Mouse (Mus musculus) cerebellum, adult 8-10 months (tissue): ENCODE data around the gene Ago4.

Experiments used
- DNase-seq: peaks from one replicate; pipeline ENCODE4 v3.0.0; 2022

Ago4 gene

DNA sequence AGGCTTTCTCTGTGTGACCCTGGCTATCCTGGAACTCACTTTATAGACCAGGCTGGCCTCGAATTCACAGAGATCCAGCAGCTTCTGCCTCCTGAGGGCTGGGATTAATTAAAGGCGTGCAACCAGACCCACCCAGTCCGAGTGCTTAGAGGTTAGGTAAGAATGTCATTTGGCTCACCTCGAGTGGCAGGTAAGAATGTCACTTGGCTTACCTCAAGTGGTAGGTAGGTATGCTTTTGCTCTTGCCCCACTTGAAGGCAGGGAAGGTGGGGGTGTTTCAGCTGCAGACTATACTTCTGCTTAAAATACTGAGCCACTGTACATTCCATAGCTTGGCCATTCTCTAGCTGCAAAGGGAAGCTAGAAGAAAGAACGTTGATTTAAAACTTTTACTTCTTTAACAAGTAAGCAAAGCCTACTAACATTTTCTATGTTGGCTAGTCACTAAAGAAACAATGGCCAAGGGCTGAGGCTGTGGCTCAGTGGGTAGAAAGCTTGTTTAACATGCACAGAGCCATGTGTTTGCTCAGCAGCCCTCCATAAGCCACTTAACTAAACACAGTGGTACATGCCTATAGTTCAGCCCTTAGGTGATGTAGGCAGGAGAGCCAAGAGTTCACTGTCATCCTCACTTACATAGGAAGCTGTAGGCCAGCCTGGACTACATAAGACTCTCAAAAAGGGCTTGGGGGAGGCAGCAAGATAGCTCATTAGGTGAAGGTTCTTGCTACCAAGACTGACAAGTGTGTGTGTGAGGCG is 20.8 kb downstream of the Ago4 start:
- no peak for DNase-seq

DNA sequence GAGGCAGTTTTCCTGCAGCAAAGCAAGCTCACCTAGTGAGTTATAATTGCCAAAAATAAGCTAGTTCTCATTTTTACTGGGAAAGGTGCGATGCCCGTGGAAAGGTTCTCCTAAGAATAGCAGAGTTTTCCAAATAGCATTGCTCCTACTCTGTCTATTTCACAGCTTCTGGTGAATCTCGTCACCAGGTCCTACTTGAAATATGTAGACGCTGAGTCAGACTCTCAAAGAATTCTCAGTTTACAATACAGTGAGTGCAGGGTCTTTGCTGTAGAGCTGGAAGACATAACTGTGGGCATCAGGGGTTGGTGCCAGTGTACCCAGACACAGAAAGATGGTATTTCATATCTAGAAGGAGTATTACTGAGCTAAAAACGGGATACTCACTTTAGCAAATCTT is 22.3 kb downstream of the Ago4 start:
- DNase-seq, result no peak

DNA sequence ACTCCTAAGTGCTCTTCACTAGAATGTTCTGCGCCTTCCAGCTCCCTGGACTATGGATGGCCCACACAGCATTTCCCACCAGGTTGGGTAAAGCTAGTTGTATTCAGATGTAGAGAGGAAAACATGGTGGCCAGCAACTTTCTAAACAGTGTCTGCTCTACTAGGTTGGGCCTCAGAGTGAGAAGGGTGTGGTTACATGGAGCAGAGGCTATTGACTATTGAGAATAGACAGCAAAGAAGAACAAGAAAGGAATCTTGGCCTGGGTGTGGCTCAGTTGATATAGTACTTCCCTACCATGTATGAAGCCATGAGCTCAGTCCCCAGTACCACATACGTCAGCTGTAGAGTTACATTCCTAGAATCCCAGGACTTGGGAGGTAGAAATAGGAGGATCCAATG is 24.2 kb downstream of the Ago4 start:
- no peak for DNase-seq

DNA sequence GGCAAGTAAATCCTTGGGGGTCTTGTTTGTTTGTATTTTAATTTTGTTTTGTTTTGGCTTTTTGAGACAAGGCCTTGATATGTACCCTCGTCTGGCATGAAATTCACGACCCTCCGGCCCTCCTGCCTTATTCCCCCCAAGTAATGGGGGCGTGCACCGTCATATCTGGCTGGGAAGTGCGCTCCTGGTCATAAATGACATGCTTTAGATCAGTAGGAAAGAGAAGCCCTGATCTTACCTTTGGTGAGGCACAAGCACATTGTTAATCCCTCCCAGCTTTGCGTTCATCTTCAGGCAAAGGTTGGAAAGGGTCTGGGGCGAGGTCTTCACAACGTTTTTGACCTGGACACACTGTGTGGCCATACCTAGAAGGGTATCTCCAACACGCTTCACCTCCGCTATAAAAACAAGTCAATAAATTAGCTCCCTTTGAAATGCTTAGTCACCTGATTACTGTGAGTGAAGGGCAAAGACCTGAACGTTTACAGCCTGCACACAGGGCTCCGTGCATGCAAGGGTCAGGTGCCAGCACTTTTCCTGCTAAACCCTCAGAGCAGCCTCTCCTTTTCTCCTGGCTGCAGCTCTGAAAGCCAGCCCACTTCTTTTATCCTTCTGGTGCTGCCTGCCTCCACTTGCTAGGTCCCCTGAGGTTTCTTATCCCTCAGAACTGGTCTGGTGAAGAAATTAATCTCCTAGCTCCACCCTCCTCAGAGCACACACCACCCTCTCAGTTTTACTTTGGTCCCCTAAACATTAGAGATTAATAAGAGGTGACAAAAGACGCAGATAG is 25.0 kb downstream of the Ago4 start:
- DNase-seq, result no peak

DNA sequence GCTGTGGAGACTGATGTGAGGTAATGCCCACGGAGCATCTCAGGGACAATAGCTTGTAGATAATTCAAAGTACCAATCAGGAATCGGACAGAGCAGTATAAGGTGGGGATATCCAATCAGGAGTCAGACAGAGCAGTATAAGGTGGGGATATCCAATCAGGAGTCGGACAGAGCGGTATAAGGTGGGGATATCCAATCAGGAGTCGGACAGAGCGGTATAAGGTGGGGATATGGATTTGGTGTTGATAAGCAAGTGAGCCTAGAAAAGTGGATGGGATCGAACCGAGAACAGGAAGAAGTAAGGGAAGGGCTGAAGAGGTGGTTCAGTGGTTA is 30.3 kb downstream of the Ago4 start:
- DNase-seq, result no peak

DNA sequence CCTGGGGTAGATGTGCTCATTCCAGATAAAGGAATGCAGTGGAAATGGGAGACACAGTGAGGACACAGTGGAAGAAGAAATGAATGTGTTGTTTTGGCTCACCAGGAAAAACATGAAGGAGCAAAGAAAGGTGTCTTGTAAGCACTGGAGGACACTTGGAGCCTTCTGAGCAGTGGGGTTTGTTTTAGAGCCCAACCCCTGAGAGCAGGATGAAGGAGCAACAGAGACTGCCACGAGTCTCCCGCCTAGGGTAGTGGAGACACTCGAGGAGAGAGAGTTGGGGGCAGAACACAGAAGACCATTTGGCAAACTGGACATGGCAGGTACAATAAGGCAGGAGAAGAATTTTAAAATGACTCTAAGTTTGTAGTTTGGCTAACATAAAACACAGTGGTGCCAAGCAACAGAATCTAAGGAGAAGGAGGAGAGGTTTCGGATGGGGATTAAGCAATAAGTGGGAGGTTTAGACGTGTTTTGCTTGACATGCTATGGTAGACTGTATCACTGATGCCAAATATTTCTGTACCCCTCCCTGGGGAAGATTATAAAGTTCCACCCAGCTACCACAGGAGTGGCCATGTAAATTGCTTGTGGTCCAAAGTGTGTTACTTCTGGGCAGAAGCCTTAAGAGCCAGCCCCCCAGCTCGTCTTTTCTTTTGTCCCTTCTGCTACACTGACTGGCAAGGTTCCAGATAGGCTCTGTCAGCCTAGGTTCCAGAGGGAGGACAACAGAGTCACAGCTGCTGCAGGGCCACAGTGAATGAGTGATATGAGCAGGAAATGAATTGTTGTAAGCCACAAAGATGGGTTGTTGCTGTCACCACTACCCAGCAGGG is 30.9 kb downstream of the Ago4 start:
- DNase-seq, result no peak

DNA sequence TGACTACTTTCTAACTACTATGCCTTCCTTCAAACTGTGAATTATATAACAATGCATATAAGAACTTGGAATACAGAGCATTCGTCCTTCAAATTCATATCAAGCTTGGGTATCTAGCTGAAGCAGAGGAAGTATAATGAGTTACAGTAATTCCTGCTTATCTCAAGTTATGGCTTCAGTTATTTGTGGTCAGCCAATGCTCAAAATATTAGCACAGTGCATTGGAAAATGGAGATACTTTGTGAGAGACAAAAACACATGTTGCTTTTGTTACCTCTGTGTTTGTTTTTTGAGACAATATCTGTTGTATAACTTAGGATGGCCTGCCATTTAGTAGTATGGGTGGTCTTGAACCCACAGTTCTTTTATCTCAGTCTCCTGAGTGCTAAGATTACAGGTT is 34.7 kb downstream of the Ago4 start:
- no peak for DNase-seq

DNA sequence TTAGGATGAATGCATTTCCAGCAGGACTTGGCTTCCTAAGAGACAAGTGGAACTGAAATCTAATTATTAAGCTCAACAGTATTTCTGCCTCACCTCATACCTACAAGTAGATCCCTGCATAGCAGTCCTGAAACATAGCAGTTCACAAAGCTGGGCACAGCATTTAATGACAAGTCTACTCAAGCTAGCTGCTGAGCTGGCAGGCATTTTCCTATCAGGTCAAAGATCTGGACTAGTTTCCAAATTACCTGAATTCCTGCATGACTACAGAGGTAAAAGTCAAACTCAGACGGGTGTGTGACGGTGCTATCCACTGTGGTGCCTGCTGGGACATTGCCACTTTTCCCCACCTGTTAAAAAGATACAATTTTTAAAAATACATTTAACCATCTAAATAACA is 36.3 kb downstream of the Ago4 start:
- no peak for DNase-seq

DNA sequence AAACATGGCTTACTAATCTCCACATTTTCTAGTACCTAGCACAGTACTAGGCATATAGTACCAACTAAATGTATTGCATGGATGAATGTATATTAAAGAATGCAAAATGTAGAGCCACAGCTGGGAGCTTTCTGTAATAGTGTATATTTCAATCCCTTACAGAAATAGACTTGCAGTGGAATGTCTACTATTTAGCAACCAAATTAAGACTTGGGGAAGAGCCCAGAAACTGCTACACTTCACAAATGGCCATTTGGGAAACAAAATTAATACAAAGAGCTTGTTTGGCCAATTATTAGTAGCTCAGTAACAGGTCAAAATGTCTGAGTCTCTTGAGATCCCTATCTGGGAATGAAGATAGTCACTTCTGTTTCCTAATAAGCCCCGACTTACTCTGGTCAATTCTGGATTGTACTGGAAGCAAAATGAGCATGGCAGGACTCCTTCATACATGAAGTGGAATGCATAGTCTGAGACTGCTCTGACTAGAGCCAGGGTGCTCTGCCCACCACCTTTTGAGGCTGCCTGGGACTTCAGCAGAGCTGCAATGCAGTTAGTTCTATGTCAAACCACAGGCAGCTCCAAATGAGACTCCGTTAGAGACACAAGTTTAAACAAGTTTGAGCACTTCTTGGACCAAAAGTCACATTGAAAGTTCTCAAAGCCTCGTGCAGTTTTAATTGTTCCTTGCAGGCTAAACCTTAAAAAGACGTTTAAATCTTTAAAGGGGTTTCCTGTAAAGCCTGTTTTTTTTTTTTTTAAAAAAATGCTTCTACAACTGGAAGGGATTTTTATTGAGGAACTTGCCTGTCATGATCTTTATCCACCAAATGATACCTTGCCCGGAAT is 37.1 kb downstream of the Ago4 start:
- DNase-seq, result no peak

DNA sequence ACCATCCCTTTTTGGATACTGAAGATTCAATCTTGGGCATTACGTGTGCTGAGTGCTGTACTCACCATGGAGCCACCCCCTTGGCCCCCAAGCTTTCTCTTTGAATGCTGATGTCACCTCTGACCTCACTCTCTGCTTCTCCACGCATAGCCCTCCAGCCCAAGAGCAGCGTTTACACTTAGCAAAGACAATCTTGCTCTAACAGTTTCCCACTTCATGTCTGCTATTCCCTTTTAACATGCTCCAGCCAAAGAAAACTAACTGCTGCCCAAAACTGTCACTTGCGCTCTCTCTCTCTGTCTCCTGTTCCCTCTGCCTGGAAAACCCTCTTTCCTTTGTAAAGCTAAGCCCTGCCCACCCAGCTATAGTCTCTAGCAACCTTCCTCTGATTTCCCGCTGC is 37.8 kb downstream of the Ago4 start:
- no peak for DNase-seq

DNA sequence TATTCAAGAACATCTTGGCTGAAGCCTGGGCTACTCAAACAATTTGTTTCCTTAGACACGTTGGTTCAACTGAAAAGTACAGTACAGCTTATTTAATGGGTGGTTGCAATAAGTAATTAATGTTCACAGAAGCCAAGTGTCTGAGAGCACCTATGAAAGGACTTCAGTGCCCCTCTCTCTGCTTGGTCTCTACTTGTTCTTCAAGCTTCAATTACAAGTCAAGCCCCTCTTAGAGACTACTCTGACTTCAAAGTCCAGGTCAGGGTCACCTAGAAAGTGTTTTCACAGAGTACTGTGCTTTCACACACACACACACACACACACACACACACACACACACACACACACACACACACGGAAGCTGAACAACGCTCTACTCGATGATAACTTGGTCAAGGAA is 39.9 kb downstream of the Ago4 start:
- DNase-seq, result no peak

DNA sequence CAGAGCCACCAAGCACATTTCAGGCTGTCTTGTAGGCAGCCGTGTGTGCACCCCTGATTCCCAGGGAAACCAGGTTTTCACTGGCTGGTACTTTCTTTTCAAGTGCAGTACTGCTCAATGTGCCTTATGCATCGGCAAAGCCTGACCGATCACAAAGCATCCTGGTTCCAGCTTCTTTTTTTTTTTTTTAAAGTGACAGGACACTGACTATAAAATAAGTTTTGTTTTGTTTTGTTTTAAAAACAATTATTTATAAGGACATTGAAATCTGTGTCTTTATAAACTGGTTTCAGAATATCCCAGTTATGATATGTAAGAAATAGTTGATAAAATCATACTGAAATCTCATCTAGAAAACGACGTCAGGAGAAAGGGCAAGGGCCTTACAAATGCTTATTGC is 41.3 kb downstream of the Ago4 start:
- DNase-seq, result no peak

DNA sequence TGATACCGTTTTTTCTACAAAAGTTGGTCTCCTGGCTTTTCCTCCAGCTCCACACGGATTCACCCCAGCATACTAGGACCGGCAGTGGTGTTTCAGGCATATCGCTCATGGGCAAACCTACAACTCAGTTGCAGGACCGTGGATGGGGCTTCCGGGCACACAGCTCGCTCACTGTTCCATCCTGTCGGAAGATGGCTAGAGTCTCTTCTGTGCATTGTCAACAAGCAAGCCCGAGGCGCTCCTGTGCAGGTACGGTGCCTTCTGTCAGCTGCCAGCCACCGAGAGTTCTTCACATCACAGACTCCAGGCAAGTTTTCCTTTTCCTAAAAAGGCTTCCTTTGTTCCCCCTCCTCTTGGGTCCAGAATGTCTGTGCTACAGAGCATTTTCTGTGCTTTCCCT is 42.5 kb downstream of the Ago4 start:
- no peak for DNase-seq

DNA sequence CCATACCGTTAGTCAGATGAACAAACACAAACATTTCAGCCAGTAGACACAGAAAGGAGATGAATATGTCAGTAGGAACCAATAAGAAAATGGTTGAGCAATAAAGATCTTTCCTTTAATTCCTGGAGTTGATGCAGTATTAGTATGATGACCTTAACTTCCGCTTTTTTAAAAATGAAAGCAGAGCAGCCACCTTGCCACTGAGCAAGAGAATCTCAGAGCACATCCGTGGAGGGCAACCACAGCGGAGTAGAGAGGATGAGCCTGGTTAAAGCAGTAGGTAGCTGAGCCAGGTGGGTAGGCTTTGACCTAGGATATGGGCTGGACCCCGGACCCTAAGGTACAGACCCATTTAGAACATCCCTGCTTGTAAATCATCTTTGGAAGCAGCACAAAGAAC is 43.5 kb downstream of the Ago4 start:
- DNase-seq, result no peak

DNA sequence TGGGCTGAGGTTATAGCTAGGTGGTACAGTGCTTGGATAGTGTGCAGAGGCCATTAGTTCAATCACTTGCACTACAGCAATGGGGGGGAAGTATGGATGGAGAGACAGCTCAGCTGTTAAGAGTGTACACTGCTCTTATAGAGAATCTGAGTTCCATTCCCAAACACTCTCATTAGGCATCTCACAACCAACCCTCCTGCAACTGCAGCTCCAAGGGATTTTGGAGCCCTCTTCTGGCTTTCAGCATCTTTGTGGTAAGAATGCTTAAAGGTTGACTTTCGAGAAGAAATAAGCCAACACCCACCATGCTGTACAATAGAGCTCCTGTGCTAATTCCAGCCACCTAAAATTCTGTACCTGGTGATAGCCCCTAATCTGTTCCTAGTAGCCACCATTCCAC is 47.1 kb downstream of the Ago4 start:
- no peak for DNase-seq

DNA sequence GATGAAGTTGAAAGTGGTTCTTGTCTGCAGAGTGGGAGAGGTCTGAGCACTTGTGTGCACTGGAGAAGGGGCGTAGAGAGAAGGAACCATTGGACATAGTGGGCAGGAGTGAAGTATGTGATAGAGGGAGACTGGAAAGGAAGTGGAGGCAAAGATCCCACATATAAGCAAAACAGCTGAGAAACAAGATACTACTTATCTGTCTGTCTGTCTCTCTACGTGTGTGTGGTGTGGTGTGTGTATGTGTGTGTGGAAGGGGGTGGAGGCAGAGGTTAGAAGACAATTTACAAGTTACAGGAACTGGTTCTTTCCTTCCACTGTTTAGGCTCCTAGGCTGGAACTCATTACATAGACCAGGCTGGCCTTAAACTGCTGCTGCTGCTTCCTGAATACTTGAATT is 48.2 kb downstream of the Ago4 start:
- no peak for DNase-seq

DNA sequence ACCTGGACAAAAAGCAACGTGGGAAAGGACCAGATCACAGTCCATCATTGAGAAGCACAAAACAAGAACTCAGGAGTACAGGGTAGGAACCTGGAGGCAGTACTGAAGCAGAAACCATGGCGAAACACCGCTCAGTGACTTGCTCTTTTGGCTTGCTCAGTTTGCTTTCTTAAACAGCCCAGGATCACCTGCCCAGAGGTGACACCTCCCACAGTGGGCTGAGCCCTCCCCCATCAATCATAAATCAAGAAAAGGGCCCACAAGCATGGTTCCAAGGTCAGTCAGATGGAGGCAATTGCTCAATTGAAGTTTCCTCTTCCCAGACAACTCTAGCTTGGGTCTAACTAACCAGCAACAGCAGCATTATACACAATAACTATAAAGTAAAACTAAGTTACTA is 49.4 kb downstream of the Ago4 start:
- DNase-seq, result no peak

DNA sequence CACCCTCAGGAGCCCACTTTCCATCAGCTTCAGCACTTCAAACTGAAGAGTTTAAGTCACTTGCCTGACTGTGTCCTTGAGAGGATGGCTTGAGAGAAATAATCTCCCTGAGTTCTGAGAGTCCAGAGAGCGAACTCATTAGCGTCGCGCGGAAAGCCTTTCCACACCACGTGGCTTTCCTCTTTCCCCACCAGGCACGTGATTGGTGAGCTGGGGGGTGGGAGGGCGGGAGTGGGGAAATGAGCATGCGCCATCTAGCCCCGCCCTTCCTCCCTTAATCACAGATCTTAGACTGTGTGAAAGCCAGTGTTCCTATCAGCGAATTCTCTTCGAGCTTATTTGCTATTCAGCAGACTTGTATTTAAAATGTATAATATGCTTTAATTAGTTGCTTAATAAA is 50.3 kb downstream of the Ago4 start:
- DNase-seq, result no peak

DNA sequence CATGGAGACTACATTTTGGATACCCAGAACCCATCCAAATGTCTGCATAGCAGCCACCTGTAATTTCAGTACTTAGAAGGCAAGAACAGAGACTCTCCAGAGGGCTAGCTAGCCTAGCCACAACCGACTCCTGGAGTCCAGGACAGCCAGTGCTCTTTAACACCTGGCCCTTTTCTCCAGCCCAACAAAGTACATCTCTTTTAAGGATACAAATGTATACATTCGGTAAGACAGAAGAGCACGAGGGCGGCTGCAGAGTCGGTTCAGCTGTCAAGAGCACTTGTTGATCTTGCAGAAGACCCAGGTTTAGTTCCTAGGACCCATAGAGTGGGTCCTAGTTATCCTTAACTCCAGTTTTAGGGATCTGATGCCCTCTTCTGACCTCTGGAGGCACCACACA is 51.8 kb downstream of the Ago4 start:
- DNase-seq, result no peak

DNA sequence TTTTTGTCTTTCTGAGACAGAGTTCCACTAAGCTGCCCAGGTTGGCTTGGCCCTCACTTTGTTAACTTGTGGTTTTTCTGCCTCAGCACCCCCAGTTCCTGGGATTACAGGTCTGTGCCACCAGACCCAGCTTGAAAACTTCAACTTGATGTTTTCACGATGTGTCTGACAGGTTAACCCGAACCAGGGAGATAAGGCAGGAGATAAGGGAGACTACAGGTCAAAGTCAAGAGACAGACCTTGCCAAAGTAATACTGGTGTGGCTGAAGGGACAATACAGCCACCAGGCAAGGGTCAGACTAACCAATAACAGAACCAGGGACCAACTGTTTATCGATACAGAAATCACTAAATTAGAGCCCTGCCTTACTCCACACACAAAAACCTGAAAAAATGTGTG is 53.0 kb downstream of the Ago4 start:
- no peak for DNase-seq

DNA sequence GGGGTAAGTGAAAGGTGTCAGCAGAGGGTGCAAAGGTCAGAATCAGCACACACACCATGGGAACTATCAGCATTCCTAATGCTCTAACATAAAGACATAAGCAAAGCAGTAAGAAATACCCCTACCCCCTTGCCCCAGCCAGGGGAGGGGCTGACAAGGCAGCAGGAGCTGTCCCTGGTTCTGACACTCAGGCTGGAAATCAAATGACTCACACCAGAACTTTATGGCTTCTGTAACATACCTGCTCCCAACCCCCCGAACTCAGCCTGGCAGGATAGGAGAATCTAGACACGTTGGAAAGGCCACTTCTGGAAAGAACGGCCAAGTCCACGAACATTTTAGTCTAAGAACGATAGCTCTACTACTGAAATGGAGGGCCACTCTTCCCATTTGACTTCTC is 60.2 kb downstream of the Ago4 start:
- DNase-seq, result no peak

DNA sequence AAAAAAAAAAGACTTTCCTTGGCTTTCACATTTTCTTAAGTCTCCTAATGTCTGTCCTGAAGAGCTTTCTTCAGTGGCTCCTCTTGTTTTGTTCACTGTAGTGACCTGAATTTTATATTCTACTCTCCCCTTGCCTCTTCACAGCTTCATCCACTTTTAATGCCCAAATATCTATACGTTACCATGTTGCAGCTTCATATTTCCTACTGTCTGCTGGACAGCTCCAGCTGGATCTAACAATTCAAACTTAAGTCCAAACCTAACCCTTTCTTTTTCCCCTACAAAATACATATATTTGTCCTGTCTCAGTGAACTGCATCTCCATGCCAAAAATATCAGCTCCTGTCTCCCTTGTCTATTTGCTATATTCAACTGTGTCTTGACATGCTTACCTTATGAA is 63.9 kb downstream of the Ago4 start:
- DNase-seq, result no peak

DNA sequence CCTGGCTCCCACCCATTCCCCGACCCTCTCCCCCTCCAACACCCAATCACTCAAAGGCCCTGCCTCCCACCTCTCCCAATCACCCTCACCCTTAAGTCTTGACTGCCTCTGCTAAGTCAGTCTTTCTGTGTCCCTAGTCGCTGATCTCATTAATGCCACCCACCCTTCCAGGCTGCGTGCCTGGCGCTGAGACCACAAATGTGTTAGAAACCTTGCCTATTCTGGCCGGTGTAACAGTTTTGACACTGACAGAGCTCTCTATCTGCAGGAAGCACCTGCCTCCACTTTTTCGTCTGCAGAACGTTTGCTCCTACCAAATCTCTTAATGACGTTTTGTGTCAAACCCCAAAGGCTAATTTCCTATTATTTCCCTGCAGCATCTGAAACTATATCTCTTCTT is 64.3 kb downstream of the Ago4 start:
- DNase-seq, result no peak
